Mouse (Mus musculus) forebrain, embryonic 10.5 days (tissue): Measurements from ENCODE around the gene Itk. TPM values are rescaled to one million over a fixed set of nuclear protein-coding genes. Genes with fewer than 3 reads are reported as not detected.

Experiments used
- polyA plus RNA-seq: library from polyadenylated mRNA; unstranded; fragments of >200 nt; fragmentation: Nextera tagmentation; extraction: Ambion mirVana; gene quantifications from 2 replicates; pipeline ENCODE4 v1.2.1, GENCODE M21; 2016

The Itk gene
- polyA plus RNA-seq, 1 experiment from 2014 or later: not detected

Other genes starting within 250 kb of the Itk start
- gene Nipal4, start 223.0 kb downstream of the Itk start, polyA plus RNA-seq: 1.6 and 1.7 TPM in 2 replicates
- 0.43 and 0.66 TPM in 2 replicates for gene Fndc9, start 154.0 kb downstream of the Itk start, polyA plus RNA-seq
- gene Cyfip2, start 76.7 kb downstream of the Itk start, polyA plus RNA-seq: 23.1 and 25.0 TPM in 2 replicates
- not detected in 2 replicates for gene Fam71b, start 7.0 kb upstream of the Itk start, polyA plus RNA-seq
- gene Med7, start 47.4 kb upstream of the Itk start, polyA plus RNA-seq: 96.8 and 101 TPM in 2 replicates
- gene Havcr2, start 65.4 kb upstream of the Itk start, polyA plus RNA-seq: 0.10 TPM in 1 of 2 replicates, not detected in the other
- not detected in 2 replicates for gene Gm12169, start 134.7 kb upstream of the Itk start, polyA plus RNA-seq
- gene BC053393, start 182.0 kb upstream of the Itk start, polyA plus RNA-seq: not detected in 2 replicates
- not detected in 2 replicates for gene Dppa1, start 239.7 kb upstream of the Itk start, polyA plus RNA-seq